Comparison of ENCODE assay signal across 8 mouse cellular contexts in the genomic region with DNA sequence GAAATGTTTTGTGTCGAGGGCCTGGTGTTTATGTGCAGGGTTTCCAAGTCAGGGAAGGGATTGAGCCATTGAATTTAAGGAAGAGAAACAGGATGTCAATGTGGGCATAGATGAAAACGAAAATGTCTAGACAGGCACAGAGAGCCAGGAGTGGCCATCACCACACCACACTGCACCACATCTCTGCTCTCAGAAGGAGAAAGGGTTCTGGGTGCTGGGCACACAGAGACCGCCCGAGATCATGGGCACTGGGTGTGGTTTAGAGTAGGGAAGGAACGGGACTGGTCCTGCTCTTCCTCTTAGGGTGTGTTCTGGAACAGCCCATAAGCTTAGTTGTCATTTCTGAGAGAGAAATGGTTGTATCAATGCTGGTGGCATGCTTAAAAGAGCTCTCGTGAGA. TPM values are rescaled to one million over a fixed set of nuclear protein-coding genes. Genes with fewer than 3 reads are reported as not detected.
DNase-seq lines count a peak whose midpoint lies in the region; ATAC-seq and TF ChIP-seq lines count a peak whose summit lies in the region.

No protein-coding gene starts in this region.

- H3K9ac ChIP-seq in hindbrain, embryonic 14.5 days: peak overlapping the region; percentile 71
- H3K9ac ChIP-seq in midbrain, embryonic 12.5 days (replicated peaks): peak overlapping the region; percentile 73

- H3K27me3 ChIP-seq in hindbrain, embryonic 14.5 days (ENCODE audit: control insufficient read depth, insufficient read depth, low read length): no peaks in the 10 kb centered on the region
- no peaks in the 10 kb centered on the region for H3K27me3 ChIP-seq in midbrain, embryonic 12.5 days

- H3K4me1 ChIP-seq in cortical plate, adult 2 months (ENCODE audit: control insufficient read depth, insufficient read depth, low read length): peaks cover 2% of the 10 kb centered on the region
- H3K4me1 ChIP-seq in hindbrain, embryonic 14.5 days (replicated peaks; ENCODE audit: control insufficient read depth, insufficient read depth, low read length): peaks cover 15% of the 10 kb centered on the region
- peaks cover 14% of the 10 kb centered on the region for H3K4me1 ChIP-seq in midbrain, embryonic 12.5 days

- intact Hi-C loops in heart, postnatal 14 days (cut with DNase I): loop anchor here (5.0 kb wide), 1 partner anchor 141 kb away; no protein-coding TSS in a partner anchor

- H3K27ac ChIP-seq in cortical plate, adult 2 months (ENCODE audit: insufficient read depth, low read length): no peak overlapping the region
- H3K27ac ChIP-seq in hindbrain, embryonic 14.5 days: no peak overlapping the region
- H3K27ac ChIP-seq in midbrain, embryonic 12.5 days (replicated peaks): peak overlapping the region; percentile 95

- TF ChIP-seq CTCF in cortical plate, adult 2 months (IDR thresholded peaks at IDR 0.05; ENCODE audit: extremely low read depth, insufficient read depth, low read length): no peak

- no peak for TF ChIP-seq POLR2A in cortical plate, adult 2 months (IDR thresholded peaks at IDR 0.05; ENCODE audit: extremely low read depth, insufficient read depth, low read length)

- no peaks in the 10 kb centered on the region for H3K9me3 ChIP-seq in hindbrain, embryonic 14.5 days (ENCODE audit: control insufficient read depth, low read length)
- no peaks in the 10 kb centered on the region for H3K9me3 ChIP-seq in midbrain, embryonic 12.5 days

- peaks cover 40% of the 10 kb centered on the region for H3K36me3 ChIP-seq in hindbrain, embryonic 14.5 days (replicated peaks; ENCODE audit: control insufficient read depth, insufficient read depth)
- peaks cover 35% of the 10 kb centered on the region for H3K36me3 ChIP-seq in midbrain, embryonic 12.5 days

- H3K4me2 ChIP-seq in hindbrain, embryonic 14.5 days (replicated peaks): peak overlapping the region; percentile 69
- peak overlapping the region; percentile 65 for H3K4me2 ChIP-seq in midbrain, embryonic 12.5 days (replicated peaks)

- peak overlapping the region; percentile 71; the same call in 1 of the 2 replicates for H3K4me3 ChIP-seq in cortical plate, adult 2 months (ENCODE audit: insufficient read depth, low read length)
- H3K4me3 ChIP-seq in hindbrain, embryonic 14.5 days (replicated peaks; ENCODE audit: low read length): peak overlapping the region; percentile 69
- H3K4me3 ChIP-seq in midbrain, embryonic 12.5 days: peak overlapping the region; percentile 73

- WGBS in hindbrain, embryonic 14.5 days: 56% methylated on average over 6 of the region's 6 CpGs
- WGBS in midbrain, embryonic 12.5 days: 56% methylated on average over 6 of the region's 6 CpGs

- no peak for ATAC-seq in hindbrain, embryonic 14.5 days (ENCODE audit: low FRiP score)
- no peak for ATAC-seq in midbrain, embryonic 12.5 days (ENCODE audit: low FRiP score, low read depth)

- DNase-seq in heart, adult 11 months: peak; percentile 91
- no peak for DNase-seq in heart, postnatal 14 days
- DNase-seq in hindbrain, embryonic 14.5 days (ENCODE audit: low spot score): no peak
- DNase-seq in thymus, postnatal 10 days (ENCODE audit: low spot score in 2 of 2): no peak
- DNase-seq in right cerebral cortex, postnatal 36 days (ENCODE audit: low spot score in 2 of 2): no peak
- DNase-seq in thymus, postnatal 36 days: no peak

RNA-seq across cellular contexts. Expression of gene Zfp658, which starts 1.2 kb away (rescaled TPM):
- under 1 TPM; 0.98 to 1.00 TPM for total RNA-seq in heart, postnatal 14 days (2021)
- 5.9 and 6.1 TPM in 2 replicates for polyA plus RNA-seq in cortical plate, adult 2 months (2012; rRNA removed)
- polyA plus RNA-seq in hindbrain, embryonic 14.5 days (2014; fragmentation: Nextera tagmentation; extraction: Ambion mirVana): 8.0 and 8.5 TPM in 2 replicates
- 9.3 and 10.1 TPM in 2 replicates for polyA plus RNA-seq in midbrain, embryonic 12.5 days (2016; fragmentation: Nextera tagmentation; extraction: Ambion mirVana)

RNA-seq across cellular contexts. Expression of gene Zfp719, which starts 16.1 kb away (rescaled TPM):
- 1 to 10 TPM; 5.8 to 7.3 TPM for total RNA-seq in heart, postnatal 14 days (2021)
- polyA plus RNA-seq in cortical plate, adult 2 months (2012; rRNA removed): 8.7 and 9.2 TPM in 2 replicates
- polyA plus RNA-seq in hindbrain, embryonic 14.5 days (2014; fragmentation: Nextera tagmentation; extraction: Ambion mirVana): 17.4 and 18.3 TPM in 2 replicates
- 17.8 and 17.9 TPM in 2 replicates for polyA plus RNA-seq in midbrain, embryonic 12.5 days (2016; fragmentation: Nextera tagmentation; extraction: Ambion mirVana)

RNA-seq across cellular contexts. Expression of gene Cd33, which starts 19.1 kb away (rescaled TPM):
- total RNA-seq in heart, postnatal 14 days (2021): 1 to 10 TPM; 3.7 to 4.1 TPM
- 9.3 and 11.2 TPM in 2 replicates for polyA plus RNA-seq in cortical plate, adult 2 months (2012; rRNA removed)
- 1.1 TPM in 2 replicates for polyA plus RNA-seq in hindbrain, embryonic 14.5 days (2014; fragmentation: Nextera tagmentation; extraction: Ambion mirVana)
- polyA plus RNA-seq in midbrain, embryonic 12.5 days (2016; fragmentation: Nextera tagmentation; extraction: Ambion mirVana): 1.1 and 1.4 TPM in 2 replicates

RNA-seq across cellular contexts. Expression of gene Zfp819, which starts 43.7 kb away (rescaled TPM):
- not detected for total RNA-seq in heart, postnatal 14 days (2021)
- polyA plus RNA-seq in cortical plate, adult 2 months (2012; rRNA removed): 0.15 and 0.21 TPM in 2 replicates
- 0.57 and 1.0 TPM in 2 replicates for polyA plus RNA-seq in hindbrain, embryonic 14.5 days (2014; fragmentation: Nextera tagmentation; extraction: Ambion mirVana)
- polyA plus RNA-seq in midbrain, embryonic 12.5 days (2016; fragmentation: Nextera tagmentation; extraction: Ambion mirVana): 0.24 and 0.58 TPM in 2 replicates

RNA-seq across cellular contexts. Expression of gene 4931406B18Rik, which starts 57.6 kb away (rescaled TPM):
- not detected for total RNA-seq in heart, postnatal 14 days (2021)
- not detected in 2 replicates for polyA plus RNA-seq in cortical plate, adult 2 months (2012; rRNA removed)
- 0.31 TPM in 1 of 2 replicates, not detected in the other for polyA plus RNA-seq in hindbrain, embryonic 14.5 days (2014; fragmentation: Nextera tagmentation; extraction: Ambion mirVana)
- polyA plus RNA-seq in midbrain, embryonic 12.5 days (2016; fragmentation: Nextera tagmentation; extraction: Ambion mirVana): not detected in 2 replicates
